Comparison of ENCODE assay signal across 29 mouse cellular contexts in the genomic region with DNA sequence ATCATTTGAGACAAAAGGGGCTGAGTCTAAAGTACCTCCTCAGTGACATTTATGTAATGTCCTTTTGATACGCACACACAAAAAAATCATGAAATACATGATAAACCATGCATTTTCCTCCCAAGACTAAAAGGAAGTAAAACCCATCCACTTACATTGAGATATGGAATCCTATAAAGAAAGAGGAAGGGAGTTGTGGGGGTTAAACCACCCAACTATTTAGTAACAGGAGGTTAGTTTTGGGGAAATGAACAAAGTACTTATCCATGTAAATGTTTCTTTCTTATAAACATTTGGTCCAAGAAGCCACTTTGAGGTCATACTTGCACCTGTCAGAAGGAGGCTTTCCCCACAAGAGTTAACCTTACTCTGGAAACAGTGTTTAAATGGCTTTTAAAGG.
DNase-seq lines count a peak whose midpoint lies in the region; ATAC-seq and TF ChIP-seq lines count a peak whose summit lies in the region.
"Had no signal": no experiment of that assay in that cellular context is flagged by ENCODE, and none has a peak within 500 bp of the region (broad histone marks: within the 10 kb centered on the region; RNA-seq: fewer than 3 reads in every experiment).

No protein-coding gene starts in this region.

- WGBS in spleen, adult 2 months: 25% methylated on average over 1 of the region's 1 CpGs

- peak; percentile 95 for ATAC-seq in granulocyte monocyte progenitor cell, adult 5-6 weeks (replicated peaks; ENCODE audit: poor library complexity, severe bottlenecking)
- peak; percentile 94 for ATAC-seq in megakaryocyte progenitor cell, adult 5-6 weeks (replicated peaks; ENCODE audit: poor library complexity)
- ATAC-seq: forebrain, postnatal 0 days; inflammation-experienced regulatory T-cells, adult 6 months had no signal

- H3K36me3 ChIP-seq in spleen, adult 2 months (ENCODE audit: control insufficient read depth, insufficient read depth, low read length): no peaks in the 10 kb centered on the region
- H3K36me3 ChIP-seq: forebrain, embryonic 10.5 days; heart, embryonic 13.5 days; limb, embryonic 10.5 days; liver, embryonic 13.5 days; lung, embryonic 15.5 days; neural tube, embryonic 12.5 days had no signal

- TF ChIP-seq CTCF in spleen, adult 2 months (IDR thresholded peaks at IDR 0.05; ENCODE audit: extremely low read depth, insufficient read depth, insufficient read length, insufficient replicate concordance): no peak

- H3K27ac ChIP-seq in spleen, adult 2 months (ENCODE audit: insufficient read depth, low read length): peak overlapping the region; percentile 60; the same call in 1 of the 2 replicates
- H3K27ac ChIP-seq: forebrain, embryonic 10.5 days; heart, adult 2 months; heart, embryonic 13.5 days; hindbrain, embryonic 14.5 days; kidney, postnatal 0 days; limb, embryonic 10.5 days; liver, embryonic 13.5 days; lung, embryonic 15.5 days; neural tube, embryonic 12.5 days had no signal

- no peak for DNase-seq in spleen, adult 2 months (ENCODE audit: low read depth in 1 of 2, low spot score in 2 of 2)
- DNase-seq in spleen, postnatal 14 days (ENCODE audit: low spot score in 2 of 2): no peak
- no peak for DNase-seq in heart, postnatal 4 days
- DNase-seq in T-cell, adult 2 months (ENCODE audit: low spot score): no peak
- no peak for DNase-seq in kidney, postnatal 14 days
- DNase-seq: adrenal gland, postnatal 36 days; cerebellum, adult 11-12 months; cerebellum, postnatal 10 days; forebrain, postnatal 0 days; gastrocnemius, postnatal 25 days; heart, adult 2 months; heart, postnatal 14 days; kidney, adult 18-20 months; liver, embryonic 13.5 days; midbrain, embryonic 14.5 days; retina, postnatal 1 day; thymus, adult 2 months; thymus, postnatal 4 days had no signal

- no peak for TF ChIP-seq POLR2A in spleen, adult 2 months (IDR thresholded peaks at IDR 0.05; ENCODE audit: low read depth, low read length)

- no peaks in the 10 kb centered on the region for H3K27me3 ChIP-seq in spleen, adult 2 months (ENCODE audit: control insufficient read depth, insufficient read depth, low read length)
- H3K27me3 ChIP-seq: heart, embryonic 13.5 days; liver, embryonic 13.5 days; lung, embryonic 15.5 days; megakaryocyte, embryonic 14.5 days; neural tube, embryonic 12.5 days had no signal

- peaks cover 2% of the 10 kb centered on the region for H3K4me1 ChIP-seq in spleen, adult 2 months (ENCODE audit: control insufficient read depth, insufficient read depth, insufficient read length)
- H3K4me1 ChIP-seq: forebrain, embryonic 10.5 days; heart, embryonic 13.5 days; limb, embryonic 10.5 days; liver, embryonic 13.5 days; lung, embryonic 15.5 days; neural tube, embryonic 12.5 days had no signal

- no peak overlapping the region for H3K4me3 ChIP-seq in spleen, adult 2 months (ENCODE audit: extremely low read depth, insufficient read depth, insufficient read length)
- H3K4me3 ChIP-seq: forebrain, embryonic 10.5 days; heart, adult 2 months; heart, embryonic 13.5 days; limb, embryonic 10.5 days; liver, embryonic 13.5 days; lung, embryonic 15.5 days; megakaryocyte, embryonic 14.5 days; neural tube, embryonic 12.5 days had no signal
